Mouse (Mus musculus): Measurements from ENCODE around the gene Ankrd34a. TPM values are rescaled to one million over a fixed set of nuclear protein-coding genes. Genes with fewer than 3 reads are reported as not detected.
"Not testable (repeated sequence)": the region's sequence is repeated elsewhere in the genome, so short reads cannot be mapped to it uniquely, and the experiment has no call there.

The Ankrd34a gene
- polyA plus RNA-seq, 1 experiment from 2014 or later = 4.4 TPM

GRCm38 (mm10) chr3:96602704-96603084, 6.3 kb downstream of the Ankrd34a start:
- Histone ChIP-seq H3K9me3 (no peaks in the 10 kb centered on the region), H3K27me3 (peaks cover 9% of the 10 kb centered on the region), H3K36me3 (replicated peaks) (no peaks in the 10 kb centered on the region; the same call in 1 of the 2 replicates), H3K4me3 (replicated peaks) (peak overlapping the region; percentile 96), H3K27ac (peak overlapping the region; percentile 96), H3K4me2 (peak overlapping the region; percentile 62), H3K4me1 (peaks cover 64% of the 10 kb centered on the region), H3K9ac (peak overlapping the region; percentile 97)
- 44% methylated on average over 5 of the region's 5 CpGs for WGBS
- ATAC-seq (ENCODE audit: low FRiP score) = no peak

- Histone ChIP-seq H3K27ac (no peak overlapping the region), H3K4me1 (peaks cover 58% of the 10 kb centered on the region), H3K4me2 (peak overlapping the region; percentile 62), H3K9me3 (no peaks in the 10 kb centered on the region), H3K27me3 (peaks cover 9% of the 10 kb centered on the region), H3K9ac (peak overlapping the region; percentile 97), H3K4me3 (replicated peaks) (peak overlapping the region; percentile 96), H3K36me3 (replicated peaks) (peaks cover 3% of the 10 kb centered on the region; the same call in 1 of the 2 replicates)
- no peak for ATAC-seq (ENCODE audit: low FRiP score)
- WGBS = 49% methylated on average over 5 of the region's 5 CpGs
Measured at GRCm38 (mm10) chr3:96603311-96603710, 6.9 kb downstream of the Ankrd34a start.

GRCm38 (mm10) chr3:96606007-96606406, 9.6 kb downstream of the Ankrd34a start:
- Histone ChIP-seq H3K36me3 (replicated peaks) (peaks cover 11% of the 10 kb centered on the region), H3K4me1 (peaks cover 36% of the 10 kb centered on the region)
- not testable (repeated sequence) for H3K27me3 ChIP-seq; H3K9me3 ChIP-seq; H3K9ac ChIP-seq; H3K27ac ChIP-seq; ATAC-seq (ENCODE audit: low FRiP score); H3K4me3 ChIP-seq (replicated peaks); H3K4me2 ChIP-seq
- 91% methylated on average over 4 of the region's 4 CpGs for WGBS

- 95% methylated on average over 4 of the region's 4 CpGs for WGBS
- H3K27me3 ChIP-seq = no peaks in the 10 kb centered on the region
- no peaks in the 10 kb centered on the region for H3K9me3 ChIP-seq
- H3K36me3 ChIP-seq (replicated peaks) = peaks cover 11% of the 10 kb centered on the region
- H3K4me2 ChIP-seq = no peak overlapping the region
- H3K4me3 ChIP-seq (replicated peaks) = no peak overlapping the region
- no peak for ATAC-seq (ENCODE audit: low FRiP score)
- H3K4me1 ChIP-seq = peaks cover 36% of the 10 kb centered on the region
- H3K9ac ChIP-seq = no peak overlapping the region
- no peak overlapping the region for H3K27ac ChIP-seq
Measured at GRCm38 (mm10) chr3:96606618-96607017, 10.2 kb downstream of the Ankrd34a start.

- Histone ChIP-seq H3K27me3 (no peaks in the 10 kb centered on the region), H3K4me3 (replicated peaks) (no peak overlapping the region), H3K9ac (no peak overlapping the region), H3K4me1 (no peaks in the 10 kb centered on the region), H3K4me2 (no peak overlapping the region), H3K9me3 (no peaks in the 10 kb centered on the region), H3K27ac (no peak overlapping the region), H3K36me3 (replicated peaks) (peaks cover 76% of the 10 kb centered on the region)
- no peak for ATAC-seq (ENCODE audit: low FRiP score)
- WGBS = 91% methylated on average over 3 of the region's 3 CpGs
Measured at GRCm38 (mm10) chr3:96617941-96618340, 21.5 kb downstream of the Ankrd34a start.

- Histone ChIP-seq H3K9ac (no peak overlapping the region), H3K4me2 (no peak overlapping the region), H3K27me3 (no peaks in the 10 kb centered on the region), H3K36me3 (replicated peaks) (peaks cover 79% of the 10 kb centered on the region), H3K9me3 (no peaks in the 10 kb centered on the region), H3K27ac (no peak overlapping the region), H3K4me1 (no peaks in the 10 kb centered on the region), H3K4me3 (replicated peaks) (no peak overlapping the region)
- ATAC-seq (ENCODE audit: low FRiP score) = no peak
- 90% methylated on average over 4 of the region's 4 CpGs for whole genome bisulfite sequencing
Measured at GRCm38 (mm10) chr3:96623201-96623600, 26.8 kb downstream of the Ankrd34a start.

GRCm38 (mm10) chr3:96629729-96630600, 33.5 kb downstream of the Ankrd34a start, which contains the start of gene Rbm8a:
TSS of gene Rbm8a (plus strand) at chr3:96629933.
- Histone ChIP-seq H3K36me3 (replicated peaks) (peaks cover 48% of the 10 kb centered on the region), H3K27me3 (no peaks in the 10 kb centered on the region), H3K9me3 (no peaks in the 10 kb centered on the region), H3K4me3 (replicated peaks) (peak within 1 kb of the TSS; percentile 61), H3K9ac (peak within 1 kb of the TSS; percentile 70), H3K4me1 (peaks cover 20% of the 10 kb centered on the region), H3K4me2 (peak within 1 kb of the TSS; percentile 80), H3K27ac (peak within 1 kb of the TSS; percentile 54)
- 1% methylated on average over 48 of the region's 48 CpGs for WGBS
- ATAC-seq (ENCODE audit: low FRiP score) = peak; percentile 95

GRCm38 (mm10) chr3:96632058-96632457, 35.6 kb downstream of the Ankrd34a start:
- H3K9ac ChIP-seq = no peak overlapping the region
- H3K4me3 ChIP-seq (replicated peaks) = no peak overlapping the region
- H3K4me2 ChIP-seq = no peak overlapping the region
- ATAC-seq (ENCODE audit: low FRiP score) = no peak
- H3K27me3 ChIP-seq = no peaks in the 10 kb centered on the region
- H3K36me3 ChIP-seq (replicated peaks) = peaks cover 31% of the 10 kb centered on the region
- no peaks in the 10 kb centered on the region for H3K9me3 ChIP-seq
- no peak overlapping the region for H3K27ac ChIP-seq
- H3K4me1 ChIP-seq = peaks cover 36% of the 10 kb centered on the region

GRCm38 (mm10) chr3:96634015-96634414, 37.6 kb downstream of the Ankrd34a start:
- Histone ChIP-seq H3K4me1 (peaks cover 34% of the 10 kb centered on the region), H3K9me3 (no peaks in the 10 kb centered on the region), H3K27me3 (no peaks in the 10 kb centered on the region), H3K4me3 (replicated peaks) (no peak overlapping the region), H3K27ac (no peak overlapping the region), H3K4me2 (no peak overlapping the region), H3K9ac (no peak overlapping the region), H3K36me3 (replicated peaks) (peaks cover 35% of the 10 kb centered on the region)
- ATAC-seq (ENCODE audit: low FRiP score) = no peak
- 78% methylated on average over 1 of the region's 1 CpGs for WGBS

- Histone ChIP-seq H3K27me3 (no peaks in the 10 kb centered on the region), H3K4me2 (peak within 1 kb of the TSS; percentile 87), H3K36me3 (replicated peaks) (peaks cover 41% of the 10 kb centered on the region), H3K9me3 (no peaks in the 10 kb centered on the region), H3K9ac (peak within 1 kb of the TSS; percentile 96), H3K4me1 (peaks cover 30% of the 10 kb centered on the region), H3K4me3 (replicated peaks) (peak within 1 kb of the TSS; percentile 88), H3K27ac (peak within 1 kb of the TSS; percentile 86)
- peak; percentile 86 for ATAC-seq (ENCODE audit: low FRiP score)
- WGBS = 2% methylated on average over 59 of the region's 60 CpGs
Measured at GRCm38 (mm10) chr3:96634928-96635879, 38.8 kb downstream of the Ankrd34a start, which contains the start of the genes Pex11b and Gm42957. TSS of gene Pex11b (plus strand) at chr3:96635376. TSS of gene Gm42957 (plus strand) at chr3:96635474.

GRCm38 (mm10) chr3:96635906-96636305, 39.5 kb downstream of the Ankrd34a start:
- Histone ChIP-seq H3K27ac (peak overlapping the region; percentile 86), H3K9ac (peak overlapping the region; percentile 96), H3K4me3 (replicated peaks) (peak overlapping the region; percentile 88), H3K9me3 (no peaks in the 10 kb centered on the region), H3K4me2 (peak overlapping the region; percentile 87), H3K27me3 (no peaks in the 10 kb centered on the region), H3K4me1 (peaks cover 24% of the 10 kb centered on the region), H3K36me3 (replicated peaks) (peaks cover 41% of the 10 kb centered on the region)
- ATAC-seq (ENCODE audit: low FRiP score) = 0 out of 2 replicates have a peak, but pooled peaks have one; percentile 24
- WGBS = 14% methylated on average over 15 of the region's 15 CpGs

- Histone ChIP-seq H3K4me1 (peaks cover 20% of the 10 kb centered on the region), H3K9me3 (no peaks in the 10 kb centered on the region), H3K9ac (peak overlapping the region; percentile 96), H3K27me3 (no peaks in the 10 kb centered on the region), H3K36me3 (replicated peaks) (peaks cover 40% of the 10 kb centered on the region), H3K4me3 (replicated peaks) (peak overlapping the region; percentile 88), H3K4me2 (peak overlapping the region; percentile 87), H3K27ac (no peak overlapping the region)
- 70% methylated on average over 11 of the region's 11 CpGs for WGBS
- ATAC-seq (ENCODE audit: low FRiP score) = no peak
Measured at GRCm38 (mm10) chr3:96636448-96636847, 40.0 kb downstream of the Ankrd34a start.
